Mouse (Mus musculus): ENCODE measurements around the gene Rassf4.
"Not testable (repeated sequence)": the region's sequence is repeated elsewhere in the genome, so short reads cannot be mapped to it uniquely, and the experiment has no call there.

Gene Rassf4

GRCm38 (mm10) chr6:116635251-116636180 lies 38.2 kb downstream of the Rassf4 start:
- DNase-seq (ENCODE audit: low spot score) = no peak

- no peak for DNase-seq (ENCODE audit: low spot score)
Measured at GRCm38 (mm10) chr6:116633741-116634695, 39.7 kb downstream of the Rassf4 start.

- peak; percentile 14 for DNase-seq (ENCODE audit: low spot score)
Measured at GRCm38 (mm10) chr6:116632129-116632528, 41.6 kb downstream of the Rassf4 start.

- no peak for DNase-seq (ENCODE audit: low spot score)
Measured at GRCm38 (mm10) chr6:116629766-116630165, 44.0 kb downstream of the Rassf4 start.

- DNase-seq (ENCODE audit: low spot score) = peak; percentile 35
Measured at GRCm38 (mm10) chr6:116628539-116629171, 45.1 kb downstream of the Rassf4 start, which contains the start of gene Zfp422. TSS of gene Zfp422 (minus strand) at chr6:116628999.

GRCm38 (mm10) chr6:116628095-116628494 lies 45.7 kb downstream of the Rassf4 start:
- DNase-seq (ENCODE audit: low spot score) = no peak

- DNase-seq (ENCODE audit: low spot score) = not testable (repeated sequence)
Measured at GRCm38 (mm10) chr6:116626417-116626816, 47.3 kb downstream of the Rassf4 start.

GRCm38 (mm10) chr6:116621318-116622023 lies 52.3 kb downstream of the Rassf4 start:
- DNase-seq (ENCODE audit: low spot score) = no peak

- no peak for DNase-seq (ENCODE audit: low spot score)
Measured at GRCm38 (mm10) chr6:116618073-116618472, 55.7 kb downstream of the Rassf4 start.

GRCm38 (mm10) chr6:116615719-116616118 lies 58.0 kb downstream of the Rassf4 start:
- DNase-seq (ENCODE audit: low spot score) = no peak

GRCm38 (mm10) chr6:116607230-116607629 lies 66.5 kb downstream of the Rassf4 start:
- no peak for DNase-seq (ENCODE audit: low spot score)

GRCm38 (mm10) chr6:116600969-116601368 lies 72.8 kb downstream of the Rassf4 start:
- not testable (repeated sequence) for DNase-seq (ENCODE audit: low spot score)

GRCm38 (mm10) chr6:116584095-116584494 lies 89.7 kb downstream of the Rassf4 start, which contains the start of gene Olfr215:
TSS of gene Olfr215 (minus strand) at chr6:116584195.
- no peak for DNase-seq (ENCODE audit: low spot score)

Data from spleen, adult 12 weeks (tissue).